Mouse (Mus musculus) kidney, adult 8-10 months (tissue): ENCODE data around the gene Fam114a1.

Source experiments
- DNase-seq, 2 experiments: peaks; one replicate each; pipeline ENCODE4 v3.0.0; 2022

Fam114a1 gene

DNA sequence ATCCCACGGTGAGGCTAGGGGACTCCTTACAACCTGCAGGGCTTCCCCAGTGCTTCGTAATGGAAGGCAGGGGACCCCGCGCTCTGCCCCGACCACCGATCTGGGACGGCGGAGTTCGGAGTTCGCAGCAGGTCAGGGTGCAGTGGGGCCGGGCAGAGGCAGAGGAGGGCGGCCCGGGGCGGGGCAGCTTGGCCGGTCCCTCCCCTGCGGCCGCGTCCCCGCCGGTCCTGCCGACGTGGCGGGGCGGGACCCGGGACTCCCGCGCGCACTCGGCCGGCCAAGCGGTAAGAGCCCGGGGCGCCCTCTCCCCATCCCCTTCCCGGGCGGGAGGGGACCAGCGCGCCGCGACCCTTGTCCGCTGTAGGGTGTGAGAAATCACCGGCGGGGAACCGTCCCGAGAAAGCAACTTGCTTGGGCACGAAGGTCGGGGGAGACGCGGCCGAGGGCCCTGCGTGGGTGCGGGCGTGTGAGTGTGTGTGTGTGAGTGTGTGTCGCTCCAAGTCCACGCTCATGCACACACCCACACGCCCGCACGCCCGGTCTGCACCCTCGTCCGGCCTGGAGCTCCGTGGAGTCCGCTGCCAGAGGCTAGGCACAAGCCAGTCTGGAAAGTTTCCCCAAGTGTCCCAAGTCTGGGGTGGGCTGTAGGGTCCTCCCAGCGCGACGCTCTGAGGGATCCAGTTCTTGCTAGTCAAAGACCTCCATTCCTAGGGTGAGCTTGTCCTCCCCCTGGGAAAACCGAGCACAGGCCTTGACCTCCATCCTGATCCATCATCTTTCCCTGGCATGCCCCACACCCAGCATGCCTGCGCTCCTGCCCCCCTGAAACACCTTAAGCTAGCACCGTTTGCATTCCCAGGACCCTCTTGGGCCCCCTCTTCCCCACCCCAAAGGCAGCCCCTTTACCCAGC is at the start of gene Fam114a1:
TSS of gene Fam114a1 (plus strand) at position 211 of the 911 bp plus-strand sequence.
- DNase-seq = peak; percentile 70 to 73

DNA sequence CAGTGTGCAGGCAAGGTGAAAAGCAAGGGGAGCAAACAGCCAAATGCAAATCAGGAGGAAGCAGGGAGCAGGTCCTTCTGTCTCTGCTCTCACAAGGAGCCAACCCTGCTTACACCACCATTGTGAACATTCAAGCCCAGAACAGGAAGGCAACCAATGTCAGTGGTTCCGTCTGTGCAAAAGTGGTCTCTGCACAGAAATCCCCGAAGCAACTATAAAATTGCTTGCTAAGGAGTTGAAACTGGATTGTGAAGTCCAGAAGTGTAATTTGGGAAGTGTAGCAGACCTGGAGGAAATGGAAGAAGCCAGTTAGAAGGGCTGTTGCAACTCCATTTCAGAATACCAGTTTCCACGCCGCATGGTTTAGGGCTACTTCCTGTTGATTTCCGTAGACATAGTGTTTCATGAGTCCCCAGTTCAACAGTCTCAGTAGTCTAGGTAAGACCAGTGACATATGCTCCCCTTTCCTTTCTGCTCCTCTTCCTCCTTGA is 46.9 kb upstream of the Fam114a1 start:
- no peak for DNase-seq

DNA sequence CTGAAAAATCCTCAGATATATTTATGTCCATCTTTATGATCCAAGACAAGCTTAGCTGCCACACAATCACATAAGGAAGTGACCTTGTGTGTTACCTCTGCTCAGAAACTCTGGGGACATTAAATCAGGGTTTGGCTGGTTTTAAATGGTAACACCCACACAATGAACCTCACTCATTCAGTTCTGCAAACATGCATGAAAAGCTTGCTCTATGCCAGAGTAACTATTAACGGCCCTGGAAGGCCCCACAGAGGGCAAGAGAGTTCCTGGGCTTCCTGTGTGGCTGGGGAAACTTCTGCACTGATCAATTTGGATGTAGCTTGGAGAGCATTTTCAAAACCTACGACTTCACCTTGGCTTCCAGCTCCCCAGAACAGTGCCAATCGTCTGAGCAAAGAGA is 37.7 kb upstream of the Fam114a1 start:
- DNase-seq = no peak

DNA sequence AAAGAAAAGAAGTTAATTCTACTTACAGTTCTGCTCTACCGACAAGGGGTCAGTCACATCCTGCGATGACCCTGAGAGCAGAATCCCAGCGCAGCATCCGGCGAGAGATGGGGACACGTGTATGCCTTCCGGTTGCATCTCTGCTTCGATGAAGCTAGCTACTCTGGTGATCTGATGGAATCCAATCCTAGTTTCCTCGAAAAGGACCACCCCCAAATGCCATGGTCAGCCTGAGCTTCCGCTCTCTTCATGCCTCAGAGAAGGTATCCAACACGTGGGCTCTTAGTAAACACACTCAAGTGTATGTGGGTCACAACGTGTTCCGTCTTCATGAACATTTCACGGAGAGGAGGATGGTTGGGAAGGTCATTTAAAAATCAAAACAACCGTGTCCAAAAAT is 37.1 kb upstream of the Fam114a1 start:
- DNase-seq = no peak

DNA sequence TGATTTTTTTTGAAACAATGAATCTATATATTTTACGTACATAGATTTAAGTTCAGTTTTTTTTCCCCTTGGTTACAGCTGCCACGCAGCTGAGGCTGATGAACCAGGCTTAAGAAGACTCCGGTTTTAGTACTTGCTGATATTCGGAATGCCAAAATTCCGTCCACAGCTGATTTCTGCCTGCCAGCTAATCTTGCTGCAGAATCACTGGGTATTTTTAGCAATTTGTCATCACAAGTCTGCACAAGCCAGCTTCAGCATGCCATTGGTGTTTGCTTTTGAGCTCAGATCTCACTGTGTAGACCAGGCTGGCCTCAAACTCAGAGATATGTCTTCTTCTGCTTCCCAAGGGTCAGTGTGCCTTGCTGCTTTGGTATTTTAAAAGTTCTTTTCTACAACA is 18.4 kb upstream of the Fam114a1 start:
- no peak for DNase-seq

DNA sequence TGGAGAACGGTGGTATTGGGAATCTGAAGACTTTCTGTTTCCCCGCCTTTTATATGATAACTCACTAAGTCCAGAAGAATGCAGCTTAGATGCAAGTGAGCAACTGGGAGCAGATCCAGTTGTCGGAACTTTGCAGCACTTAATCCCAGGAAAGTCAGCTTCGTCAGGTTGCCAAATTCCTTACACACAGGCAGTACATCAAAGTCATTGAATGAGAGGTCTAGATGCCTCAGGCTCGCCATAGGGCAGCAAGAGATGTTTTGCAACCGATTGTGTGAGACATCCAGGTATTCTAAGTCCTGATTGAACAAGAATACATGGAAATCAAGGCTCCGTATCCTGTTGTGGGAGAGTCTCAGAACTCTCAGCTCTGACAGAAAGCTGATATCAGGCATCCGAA is 14.9 kb upstream of the Fam114a1 start:
- DNase-seq = no peak

DNA sequence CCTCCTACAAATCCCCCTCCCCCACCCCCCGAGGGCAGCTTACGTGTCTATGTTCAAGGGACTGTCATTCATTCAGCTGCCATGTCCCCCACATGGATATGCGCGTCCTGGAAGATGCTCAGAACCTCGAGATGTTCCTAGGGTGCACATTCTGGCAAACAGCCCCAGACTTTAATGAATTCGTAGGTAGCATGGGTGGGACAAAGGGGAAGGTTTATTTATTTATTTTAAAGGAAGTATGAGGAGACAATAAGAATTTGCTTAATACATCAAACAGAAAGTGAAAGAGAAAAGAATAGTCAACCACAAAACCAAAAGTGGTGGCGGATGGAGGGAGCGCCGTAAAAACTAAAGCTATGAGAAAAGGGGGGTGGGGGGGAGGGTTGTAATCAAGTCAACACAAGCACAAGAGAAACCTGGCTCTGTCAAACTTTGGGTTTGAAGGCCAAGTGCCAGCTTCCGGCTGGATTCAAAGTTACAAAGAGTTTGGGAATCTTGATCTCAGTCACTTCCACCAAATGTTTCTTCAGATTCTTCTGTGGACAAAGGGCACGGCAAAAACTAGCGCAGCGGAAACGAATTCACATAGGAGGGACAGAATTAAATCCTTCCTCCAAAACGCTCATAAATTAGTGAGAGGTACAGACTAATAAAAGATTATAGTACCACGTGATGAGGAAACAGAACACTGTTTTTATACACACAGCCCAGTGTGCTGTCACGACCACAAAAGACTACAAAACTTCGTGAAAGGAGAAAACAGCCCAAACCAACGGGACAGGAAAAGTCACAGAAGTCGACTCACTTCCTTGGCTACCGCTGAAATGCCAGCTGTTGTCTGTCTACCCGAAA is 10.7 kb upstream of the Fam114a1 start:
- DNase-seq = peak in 1 of 2 experiments; percentile 13

DNA sequence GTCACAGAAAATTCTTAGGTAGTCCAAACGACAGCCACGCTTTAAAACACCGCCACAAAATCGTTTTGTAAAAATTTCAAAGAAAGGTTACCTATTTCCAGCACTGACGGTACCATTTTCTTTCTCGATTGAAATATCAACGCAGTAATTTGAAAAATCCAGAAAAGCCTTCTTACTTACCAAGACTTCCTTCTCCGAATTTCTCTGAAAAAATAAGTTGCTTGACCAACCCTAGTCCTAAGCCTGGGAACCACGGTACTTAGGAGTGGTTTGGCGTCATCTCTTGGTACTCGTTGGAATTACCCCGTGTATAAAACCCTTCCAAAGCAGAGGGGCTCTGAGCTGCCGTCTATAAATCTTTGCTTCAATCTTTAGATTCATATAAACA is 10.0 kb upstream of the Fam114a1 start, which contains the start of gene Tlr6:
TSS of gene Tlr6 (minus strand) at position 255 of the 388 bp plus-strand sequence.
- DNase-seq = peak; percentile 38 to 69

DNA sequence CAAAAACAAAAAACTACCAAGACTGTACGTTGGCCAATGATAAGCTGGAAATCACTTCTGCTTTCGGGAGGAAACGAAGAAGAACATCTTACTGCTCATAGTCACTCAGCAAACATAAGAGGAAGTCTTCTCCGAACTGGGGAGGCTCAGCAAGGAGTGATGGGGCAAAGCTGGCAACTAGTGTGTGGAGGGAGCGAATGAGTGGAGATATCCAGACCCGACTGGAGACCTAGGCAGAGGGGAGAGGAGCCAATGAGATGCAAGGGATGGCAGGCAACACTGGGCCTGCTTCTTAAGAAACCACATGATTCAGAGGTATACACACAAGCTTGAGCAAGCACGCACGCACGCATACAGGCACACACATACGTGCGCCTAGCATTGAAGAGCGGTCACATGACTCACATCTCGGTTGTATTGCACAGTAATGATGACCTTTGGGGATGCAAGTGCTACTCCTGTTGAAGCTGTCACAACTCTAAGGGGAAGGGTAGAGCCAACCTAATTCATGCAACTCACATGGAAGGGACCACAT is 8.9 kb upstream of the Fam114a1 start:
- DNase-seq = no peak

DNA sequence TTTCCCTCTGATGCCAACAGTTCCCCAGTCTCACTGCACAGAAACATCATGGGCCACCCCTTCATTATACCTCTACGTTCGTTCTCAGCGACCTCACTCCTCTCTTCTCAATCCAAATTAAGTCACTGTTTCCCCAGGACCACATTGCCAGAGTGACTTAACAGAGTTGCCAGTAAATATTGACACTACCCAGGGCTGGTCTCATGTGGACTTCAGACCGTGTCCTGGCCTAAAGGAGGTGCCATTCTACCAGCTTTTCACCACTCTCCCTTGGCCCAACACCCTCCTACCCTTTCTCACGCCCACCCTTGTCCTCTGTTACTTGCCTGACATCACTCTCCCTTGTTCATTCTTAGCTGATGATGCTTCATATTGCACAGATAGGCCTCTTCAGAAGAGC is 6.6 kb upstream of the Fam114a1 start:
- no peak for DNase-seq

DNA sequence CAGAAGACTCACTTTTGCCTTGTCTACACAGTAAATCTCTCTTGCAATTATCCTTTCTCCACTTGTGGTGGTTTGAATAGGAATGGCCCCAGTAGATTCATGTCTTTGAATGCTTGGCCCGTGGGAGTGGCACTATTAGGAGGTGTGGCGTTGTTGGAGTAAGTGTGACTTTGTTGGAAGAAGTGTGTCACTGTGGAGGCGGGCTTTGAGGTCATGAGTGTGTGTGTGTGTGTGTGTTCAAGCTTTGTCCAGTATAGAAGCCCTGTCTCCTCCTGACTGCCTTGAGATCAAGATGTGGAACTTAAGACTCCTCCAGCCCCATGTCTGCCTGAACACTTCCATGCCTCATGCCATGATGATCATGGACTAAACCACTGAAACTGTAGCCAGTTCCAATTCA is 6.1 kb upstream of the Fam114a1 start:
- DNase-seq = no peak

DNA sequence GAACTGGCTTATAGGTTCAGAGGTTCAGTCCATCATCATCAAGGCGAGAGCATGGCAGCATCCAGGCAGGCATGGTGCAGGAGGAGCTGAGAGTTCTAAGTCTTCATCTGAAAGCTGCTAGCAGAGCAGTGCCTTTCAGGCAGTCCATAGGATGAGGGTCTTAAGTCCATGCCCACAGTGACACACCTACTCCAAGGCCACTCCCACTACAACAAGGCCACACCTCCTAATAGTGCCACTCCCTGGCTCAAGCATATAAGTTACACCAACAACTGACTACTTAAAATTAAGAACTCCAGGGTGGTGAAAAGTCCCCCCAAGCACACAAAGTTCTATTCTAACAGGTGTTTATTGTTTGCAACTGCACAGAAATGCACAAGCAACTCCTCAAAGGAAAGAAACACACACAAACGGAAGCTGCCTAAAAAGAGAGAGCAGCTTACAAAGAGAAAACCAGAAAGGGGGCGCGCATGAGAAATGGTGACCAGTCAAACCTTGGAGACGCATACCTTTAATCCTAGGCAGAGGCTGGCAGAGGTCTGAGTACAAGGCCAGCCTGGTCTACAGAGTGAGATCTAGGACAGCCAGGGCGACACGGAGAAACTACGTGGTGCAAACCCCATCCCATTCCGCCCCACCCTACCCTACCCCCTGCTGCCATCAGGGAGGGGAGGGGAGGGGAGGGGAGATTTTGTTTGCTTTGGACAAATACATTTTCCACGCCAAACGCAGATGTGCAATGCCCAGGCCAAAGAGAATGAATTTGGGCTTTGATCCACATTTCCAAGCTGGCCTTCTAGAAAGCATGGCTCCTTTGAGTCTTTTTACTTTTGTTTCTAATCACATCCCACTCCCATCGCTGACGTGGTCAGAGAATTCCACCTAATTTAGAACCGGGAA is 660 bp upstream of the Fam114a1 start:
- peak in 1 of 2 experiments; percentile 10 for DNase-seq

DNA sequence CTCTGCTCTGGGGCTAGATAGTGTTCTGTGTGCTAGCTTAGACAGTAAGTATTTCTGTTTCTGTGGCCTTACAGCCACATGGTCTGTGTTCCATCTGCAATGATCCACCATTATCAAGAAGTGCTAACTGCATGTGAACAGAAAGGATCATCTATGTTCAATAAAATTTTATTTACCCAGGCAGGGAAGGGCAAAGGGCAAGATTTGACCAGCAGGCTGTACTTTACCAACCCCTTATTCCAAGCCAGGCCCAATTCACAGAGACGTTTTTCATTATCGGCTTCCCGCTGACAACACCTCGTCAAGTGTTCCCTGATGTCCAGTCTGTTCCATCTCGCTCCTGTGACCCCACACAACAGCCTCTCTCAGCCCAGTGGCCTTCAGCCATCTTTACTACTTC is 5.2 kb downstream of the Fam114a1 start:
- no peak for DNase-seq

DNA sequence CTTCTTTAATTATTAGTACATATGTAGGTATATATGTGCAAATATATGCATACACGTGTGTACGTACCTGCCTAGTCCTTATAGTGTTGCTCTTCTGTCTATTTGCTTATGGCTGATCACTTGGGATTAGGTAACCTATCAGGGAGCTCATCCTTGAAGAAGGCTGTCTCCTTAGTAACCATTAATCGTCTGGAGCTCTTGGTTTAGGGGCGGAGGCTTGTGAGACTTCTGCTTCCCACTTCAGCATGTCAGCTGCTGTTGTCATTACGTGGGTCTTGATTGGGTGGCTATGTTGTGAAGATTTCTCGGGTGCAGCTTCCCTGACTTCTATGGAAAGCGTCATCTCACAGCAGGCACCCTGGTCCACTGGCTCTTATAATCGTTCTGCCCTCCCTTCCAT is 7.3 kb downstream of the Fam114a1 start:
- DNase-seq = no peak

DNA sequence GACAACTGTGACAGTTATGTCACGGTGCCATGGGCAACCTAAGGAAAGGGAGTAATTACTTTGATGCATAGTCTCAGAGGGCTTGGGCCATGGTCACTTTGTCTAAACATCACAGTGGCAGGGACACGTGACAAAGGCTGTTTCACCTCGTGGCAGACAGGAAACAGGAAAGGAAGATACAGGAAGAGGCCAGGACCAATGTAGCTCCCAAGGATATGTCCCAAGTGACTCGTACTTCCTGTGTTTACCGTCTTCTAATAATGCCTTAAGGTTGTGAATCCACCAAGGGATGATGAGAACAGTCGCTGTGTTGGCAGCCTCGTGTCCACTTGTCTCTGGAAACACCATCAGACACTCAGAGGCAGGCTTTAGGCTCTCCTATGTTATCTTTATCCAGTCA is 16.1 kb downstream of the Fam114a1 start:
- DNase-seq = peak in 1 of 2 experiments; percentile 23

DNA sequence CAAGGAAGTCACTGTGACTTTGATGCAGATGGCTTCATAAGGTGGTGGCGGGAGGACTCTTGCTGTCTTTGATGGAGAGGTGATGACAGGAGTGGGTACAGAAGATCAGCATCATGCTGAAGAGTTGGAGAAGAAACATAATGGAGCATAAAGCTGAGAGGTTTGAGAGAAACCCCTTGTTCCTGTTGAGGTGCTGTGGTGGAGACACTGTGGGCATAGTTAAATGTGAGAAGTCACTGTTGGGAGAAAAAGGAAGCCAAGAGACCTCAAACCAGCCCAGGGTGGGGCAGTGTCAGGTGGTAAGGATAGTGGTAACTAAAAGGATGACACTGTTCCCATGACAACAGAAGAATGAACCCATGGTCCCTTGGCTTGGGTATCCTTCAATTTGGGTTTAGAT is 20.1 kb downstream of the Fam114a1 start:
- DNase-seq = no peak

DNA sequence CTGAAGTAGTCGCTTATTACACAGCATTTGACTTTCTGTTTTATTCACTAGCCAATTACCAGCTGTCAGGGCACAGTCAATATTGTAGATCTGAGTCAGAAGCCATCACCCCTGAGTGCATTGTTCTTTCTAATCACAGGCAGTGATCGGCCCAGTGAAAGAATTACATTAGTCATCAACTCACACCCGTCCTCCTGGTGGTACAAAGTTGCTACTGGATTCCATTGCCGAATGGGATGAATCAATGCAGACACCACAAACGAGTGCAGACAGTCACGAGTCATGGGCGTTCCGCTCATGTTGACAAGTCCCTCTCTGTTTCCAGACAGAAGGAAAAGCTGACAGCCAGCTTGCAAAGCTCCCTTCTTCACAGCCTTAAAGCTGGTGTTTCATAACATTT is 22.7 kb downstream of the Fam114a1 start:
- no peak for DNase-seq

DNA sequence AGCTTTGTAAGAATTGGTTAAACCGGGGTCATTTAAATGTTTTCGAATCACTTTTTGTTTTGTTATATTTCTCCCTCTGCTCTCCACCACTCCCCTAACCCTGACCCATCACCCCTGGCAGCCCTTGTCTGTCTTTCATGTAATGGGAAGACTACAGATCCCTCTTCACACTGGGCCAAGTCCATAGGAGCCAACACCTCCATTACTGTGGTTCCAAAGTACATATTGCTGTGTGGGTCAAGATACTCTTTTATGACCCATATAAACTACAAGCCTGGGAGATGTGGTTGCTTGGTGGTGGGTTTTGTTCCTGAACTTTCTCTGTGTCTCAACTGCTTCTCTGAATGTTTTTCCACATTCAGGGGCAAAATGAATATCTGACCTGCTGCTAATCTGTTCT is 25.5 kb downstream of the Fam114a1 start:
- no peak for DNase-seq

DNA sequence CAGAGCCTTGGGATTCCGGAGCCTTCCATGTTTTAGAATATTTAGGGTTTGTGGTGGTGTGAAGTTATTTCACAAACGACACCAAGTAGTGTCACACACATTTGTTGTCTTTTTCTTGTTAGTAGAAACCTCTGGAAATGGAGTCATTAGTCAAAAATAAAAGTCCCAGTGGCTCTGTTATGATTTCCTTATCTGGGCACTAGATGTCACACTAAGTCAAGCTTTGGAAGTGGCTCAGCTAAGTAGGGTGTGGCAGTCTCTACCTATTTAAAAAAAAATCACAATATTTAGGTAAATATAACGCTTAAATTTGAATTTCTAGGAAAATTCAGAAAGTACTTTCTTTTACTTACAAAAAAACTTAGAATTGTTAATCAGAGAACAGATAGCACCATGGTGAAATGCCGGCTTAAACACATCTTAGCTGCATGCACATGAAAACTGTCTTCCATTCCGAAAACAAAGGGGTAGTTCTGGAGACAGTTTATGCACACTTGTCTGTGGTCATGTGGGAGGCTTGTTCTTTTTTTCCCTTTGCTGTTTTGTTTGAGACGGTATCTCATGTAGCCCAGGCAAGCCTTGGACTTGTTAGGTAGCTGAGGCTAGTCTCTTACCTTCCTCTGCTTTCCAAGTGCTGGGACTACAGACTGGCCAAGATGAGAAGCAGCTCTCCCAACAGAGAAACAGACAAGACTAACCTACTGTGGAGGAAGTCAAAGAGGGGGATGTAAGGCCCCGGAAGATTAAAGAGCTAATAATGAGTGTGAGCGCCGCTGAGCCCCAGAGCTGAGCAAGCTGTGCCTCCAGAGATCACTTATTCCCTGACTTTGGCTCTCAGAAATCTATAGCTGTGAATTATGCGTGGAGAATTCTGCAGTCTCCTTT is 33.3 kb downstream of the Fam114a1 start:
- peak in 1 of 2 experiments; percentile 29 for DNase-seq

DNA sequence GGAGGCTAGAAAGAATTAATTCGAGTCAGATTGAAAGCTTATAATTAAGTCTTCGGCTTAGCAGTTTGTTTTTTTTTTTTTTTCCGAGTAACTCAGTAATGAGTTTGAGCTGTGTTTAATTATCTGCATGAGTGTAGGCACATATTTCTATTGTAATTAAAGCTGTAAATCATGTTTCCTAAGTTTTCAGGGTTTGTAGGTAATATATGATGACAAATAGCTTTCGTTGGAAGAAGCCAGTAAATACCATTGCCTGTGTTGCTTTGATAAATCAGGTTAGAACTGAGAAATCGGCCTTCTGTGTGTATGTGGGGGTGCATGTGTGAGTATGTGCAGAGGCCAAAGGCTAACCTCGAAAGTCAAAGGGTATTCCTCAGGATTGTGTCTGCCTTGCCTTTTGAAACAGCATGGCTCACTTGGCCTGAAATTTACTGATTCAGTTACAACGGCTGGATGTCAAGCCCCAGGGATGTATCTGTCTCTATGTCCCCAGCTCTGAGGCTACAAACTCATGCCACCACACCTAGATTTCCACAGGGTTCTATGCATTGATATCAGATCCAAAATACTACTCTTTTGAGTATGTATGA is 34.2 kb downstream of the Fam114a1 start:
- no peak for DNase-seq

DNA sequence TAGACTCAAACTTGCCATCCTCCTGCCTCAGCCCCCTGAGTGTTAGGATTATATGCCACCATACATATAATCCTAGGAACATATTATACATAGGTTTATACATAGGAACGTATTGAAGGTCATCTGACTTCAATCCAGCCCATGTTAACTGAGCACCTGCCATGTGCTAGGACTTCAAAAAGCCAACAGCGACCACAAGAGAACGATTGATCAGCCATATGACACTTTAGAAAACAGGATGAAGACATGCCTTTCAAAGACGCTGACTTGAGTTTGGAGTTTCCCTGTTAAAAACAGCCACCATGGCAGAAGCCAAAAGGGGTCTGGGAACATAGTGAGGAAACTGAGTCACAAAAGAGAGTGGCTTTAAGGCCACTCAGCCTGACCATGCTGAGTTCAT is 35.4 kb downstream of the Fam114a1 start:
- DNase-seq = no peak
